Mouse (Mus musculus): Measurements from ENCODE around the gene Psg16. TPM values are rescaled to one million over a fixed set of nuclear protein-coding genes. Genes with fewer than 3 reads are reported as not detected.
"Not testable (repeated sequence)": the region's sequence is repeated elsewhere in the genome, so short reads cannot be mapped to it uniquely, and the experiment has no call there.

Psg16 gene
- total RNA-seq, 2 experiments from 2014 or later, result not detected

GRCm38 (mm10) chr7:17082766-17083165, 8.9 kb downstream of the Psg16 start:
- ATAC-seq (replicated peaks; ENCODE audit: low FRiP score, poor library complexity, severe bottlenecking), result no peak

DNA sequence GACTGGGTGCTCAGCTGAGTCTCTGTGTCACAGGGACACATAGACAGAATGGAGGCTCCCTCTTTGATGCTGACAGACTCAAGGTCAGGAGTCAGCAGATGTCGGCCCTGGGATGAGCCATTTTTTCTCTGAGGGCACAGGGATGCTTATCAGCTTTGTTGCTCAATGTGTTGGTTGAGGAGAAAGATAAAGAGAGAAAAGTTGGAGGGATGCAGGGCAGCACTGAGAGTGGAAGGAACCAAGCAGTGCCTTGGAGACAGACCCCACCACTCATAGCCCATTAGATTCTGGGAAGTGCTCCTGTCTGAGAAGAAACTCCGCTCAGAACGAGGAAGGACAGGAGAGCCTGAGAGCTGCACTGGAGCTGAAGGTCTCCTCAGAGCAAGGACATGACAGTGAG, 13.9 kb downstream of the Psg16 start:
- no peak for ATAC-seq (replicated peaks; ENCODE audit: low FRiP score, poor library complexity, severe bottlenecking)

DNA sequence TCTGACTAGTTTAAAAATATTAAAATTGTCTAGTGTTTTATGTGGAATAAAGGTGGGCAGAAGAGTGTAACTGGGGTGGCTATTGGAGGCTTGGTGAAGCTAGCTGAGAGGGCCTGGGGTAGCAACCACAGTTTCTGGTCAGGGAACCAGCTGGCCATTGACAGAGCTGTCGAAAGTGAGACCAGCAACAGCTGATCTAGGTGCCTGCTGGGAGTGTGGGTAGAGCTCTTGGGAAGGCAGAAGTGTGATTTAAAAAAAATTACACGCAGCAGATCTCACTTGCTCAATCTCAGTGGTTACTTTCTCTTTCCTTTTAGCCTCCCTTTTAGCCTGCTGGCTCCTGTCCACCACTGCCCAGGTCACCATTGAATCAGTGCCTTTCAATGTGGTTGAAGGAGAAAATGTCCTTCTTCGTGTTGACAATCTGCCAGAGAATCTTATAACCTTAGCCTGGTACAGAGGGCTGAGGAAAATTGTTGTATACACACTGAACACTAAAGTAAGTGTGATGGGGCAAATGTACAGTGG, 16.3 kb downstream of the Psg16 start:
- ATAC-seq (replicated peaks; ENCODE audit: low FRiP score, poor library complexity, severe bottlenecking), result no peak

- 0 out of 2 replicates have a peak, but pooled peaks have one; percentile 39 for ATAC-seq (replicated peaks; ENCODE audit: low FRiP score, poor library complexity, severe bottlenecking)
Measured at GRCm38 (mm10) chr7:17091280-17091679, 17.4 kb downstream of the Psg16 start.

GRCm38 (mm10) chr7:17101631-17102030, 27.8 kb downstream of the Psg16 start:
- ATAC-seq (replicated peaks; ENCODE audit: low FRiP score, poor library complexity, severe bottlenecking), result not testable (repeated sequence)

- no peak for ATAC-seq (replicated peaks; ENCODE audit: low FRiP score, poor library complexity, severe bottlenecking)
Measured at GRCm38 (mm10) chr7:17135307-17135706, 61.5 kb downstream of the Psg16 start.

- no peak for ATAC-seq (replicated peaks; ENCODE audit: low FRiP score, poor library complexity, severe bottlenecking)
Measured at GRCm38 (mm10) chr7:17149931-17150330, 76.1 kb downstream of the Psg16 start, which contains the start of gene Ceacam3. Gene Ceacam3, plus strand, starts transcription at chr7:17150282.

DNA sequence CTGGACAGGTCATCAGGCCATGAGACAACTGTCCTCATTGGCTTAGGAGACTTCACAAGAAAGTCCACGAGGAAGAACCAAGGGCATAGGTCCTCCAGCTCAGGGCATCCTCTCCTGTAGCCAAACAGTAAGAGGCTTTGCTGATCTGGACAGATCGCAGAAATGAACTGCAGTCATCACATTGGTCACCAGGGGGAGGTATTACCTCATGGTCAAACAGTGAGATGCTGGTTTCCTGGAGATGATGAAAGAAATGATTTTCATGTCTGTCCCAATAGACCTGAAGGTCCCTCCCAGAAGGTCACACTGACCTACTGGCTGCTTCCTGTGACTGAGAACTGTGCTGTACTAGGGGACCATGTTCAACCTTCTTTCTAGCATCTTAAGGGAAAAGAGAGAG, 81.8 kb downstream of the Psg16 start:
- ATAC-seq (replicated peaks; ENCODE audit: low FRiP score, poor library complexity, severe bottlenecking), result no peak

GRCm38 (mm10) chr7:17156885-17157677, 83.2 kb downstream of the Psg16 start:
- ATAC-seq (replicated peaks; ENCODE audit: low FRiP score, poor library complexity, severe bottlenecking), result no peak

GRCm38 (mm10) chr7:17159011-17159410, 85.2 kb downstream of the Psg16 start:
- ATAC-seq (replicated peaks; ENCODE audit: low FRiP score, poor library complexity, severe bottlenecking), result no peak

GRCm38 (mm10) chr7:17171827-17172226, 98.0 kb downstream of the Psg16 start:
- ATAC-seq (replicated peaks; ENCODE audit: low FRiP score, poor library complexity, severe bottlenecking), result no peak

Other genes starting within 250 kb of the Psg16 start
- gene Prkd2, start 231.1 kb upstream of the Psg16 start, total RNA-seq (2015; ENCODE audit: low replicate concordance), result 8.3 and 18.4 TPM in 2 replicates
- gene Prkd2, start 231.1 kb upstream of the Psg16 start, total RNA-seq (2017; ENCODE audit: low replicate concordance), result 3.8 and 4.9 TPM in 2 replicates
- gene Dact3, start 198.7 kb upstream of the Psg16 start, total RNA-seq (2015; ENCODE audit: low replicate concordance), result not detected in 2 replicates
- gene Dact3, start 198.7 kb upstream of the Psg16 start, total RNA-seq (2017; ENCODE audit: low replicate concordance), result not detected in 2 replicates
- not detected in 2 replicates for gene Gng8, start 182.3 kb upstream of the Psg16 start, total RNA-seq (2015; ENCODE audit: low replicate concordance)
- not detected in 2 replicates for gene Gng8, start 182.3 kb upstream of the Psg16 start, total RNA-seq (2017; ENCODE audit: low replicate concordance)
- 0.36 and 6.7 TPM in 2 replicates for gene Ptgir, start 167.6 kb upstream of the Psg16 start, total RNA-seq (2015; ENCODE audit: low replicate concordance)
- 1.9 and 2.0 TPM in 2 replicates for gene Ptgir, start 167.6 kb upstream of the Psg16 start, total RNA-seq (2017; ENCODE audit: low replicate concordance)
- 131 and 141 TPM in 2 replicates for gene Calm3, start 149.9 kb upstream of the Psg16 start, total RNA-seq (2015; ENCODE audit: low replicate concordance)
- 258 and 325 TPM in 2 replicates for gene Calm3, start 149.9 kb upstream of the Psg16 start, total RNA-seq (2017; ENCODE audit: low replicate concordance)
- gene Pnmal2, start 129.4 kb upstream of the Psg16 start, total RNA-seq (2015; ENCODE audit: low replicate concordance), result not detected in 2 replicates
- not detected in 2 replicates for gene Pnmal2, start 129.4 kb upstream of the Psg16 start, total RNA-seq (2017; ENCODE audit: low replicate concordance)
- gene Pnmal1, start 114.4 kb upstream of the Psg16 start, total RNA-seq (2015; ENCODE audit: low replicate concordance), result not detected in 2 replicates
- not detected in 2 replicates for gene Pnmal1, start 114.4 kb upstream of the Psg16 start, total RNA-seq (2017; ENCODE audit: low replicate concordance)
- gene Gm42372, start 91.0 kb upstream of the Psg16 start, total RNA-seq (2015; ENCODE audit: low replicate concordance), result 0.72 TPM in 1 of 2 replicates, not detected in the other
- gene Gm42372, start 91.0 kb upstream of the Psg16 start, total RNA-seq (2017; ENCODE audit: low replicate concordance), result 0.13 and 0.53 TPM in 2 replicates
- gene Ccdc8, start 81.3 kb upstream of the Psg16 start, total RNA-seq (2015; ENCODE audit: low replicate concordance), result not detected in 2 replicates
- not detected in 2 replicates for gene Ccdc8, start 81.3 kb upstream of the Psg16 start, total RNA-seq (2017; ENCODE audit: low replicate concordance)
- gene Ppp5c, start 46.1 kb upstream of the Psg16 start, total RNA-seq (2015; ENCODE audit: low replicate concordance), result 22.6 and 26.3 TPM in 2 replicates
- 20.7 and 20.9 TPM in 2 replicates for gene Ppp5c, start 46.1 kb upstream of the Psg16 start, total RNA-seq (2017; ENCODE audit: low replicate concordance)
- 1.4 TPM in 1 of 2 replicates, not detected in the other for gene Hif3a, start 11.6 kb upstream of the Psg16 start, total RNA-seq (2015; ENCODE audit: low replicate concordance)
- gene Hif3a, start 11.6 kb upstream of the Psg16 start, total RNA-seq (2017; ENCODE audit: low replicate concordance), result 0.13 TPM in 1 of 2 replicates, not detected in the other
- gene Ceacam3, start 76.2 kb downstream of the Psg16 start, total RNA-seq (2015; ENCODE audit: low replicate concordance), result not detected in 2 replicates
- gene Ceacam3, start 76.2 kb downstream of the Psg16 start, total RNA-seq (2017; ENCODE audit: low replicate concordance), result not detected in 2 replicates
- gene Psg29, start 129.4 kb downstream of the Psg16 start, total RNA-seq (2015; ENCODE audit: low replicate concordance), result not detected in 2 replicates
- not detected in 2 replicates for gene Psg29, start 129.4 kb downstream of the Psg16 start, total RNA-seq (2017; ENCODE audit: low replicate concordance)

Data from erythroid progenitor cell, adult 5-6 weeks (primary cell).